Mouse (Mus musculus) olfactory bulb, adult 2 months (tissue): ENCODE results near the gene Sez6.

Source experiments
- CTCF ChIP-seq: fragments of 200-500 bp; IDR thresholded peaks from 2 replicates; pipeline ENCODE4 v1.5.1; 2012; ENCODE audit warnings: low read depth, mild to moderate bottlenecking, low read length, moderate library complexity; ENCODE audit not compliant: insufficient read depth
- POLR2A ChIP-seq: fragments of 200-500 bp; IDR thresholded peaks from 2 replicates; pipeline ENCODE4 v1.6.1; 2012; ENCODE audit warnings: mild to moderate bottlenecking, low read depth, low read length, moderate library complexity; ENCODE audit not compliant: insufficient read depth

- no peak for TF ChIP-seq POLR2A
- TF ChIP-seq CTCF: no peak
Measured at GRCm38 (mm10) chr11:77967114-77967513, 36.5 kb downstream of the Sez6 start.
